Mouse (Mus musculus) embryo, embryonic 11.5 days (tissue): ENCODE measurements around the gene Card10.

Experiments used
- DNase-seq: peaks from one replicate; pipeline ENCODE4 v3.0.0-alpha.2; 2012; ENCODE audit warnings: low read depth, low spot score

The Card10 gene

DNA sequence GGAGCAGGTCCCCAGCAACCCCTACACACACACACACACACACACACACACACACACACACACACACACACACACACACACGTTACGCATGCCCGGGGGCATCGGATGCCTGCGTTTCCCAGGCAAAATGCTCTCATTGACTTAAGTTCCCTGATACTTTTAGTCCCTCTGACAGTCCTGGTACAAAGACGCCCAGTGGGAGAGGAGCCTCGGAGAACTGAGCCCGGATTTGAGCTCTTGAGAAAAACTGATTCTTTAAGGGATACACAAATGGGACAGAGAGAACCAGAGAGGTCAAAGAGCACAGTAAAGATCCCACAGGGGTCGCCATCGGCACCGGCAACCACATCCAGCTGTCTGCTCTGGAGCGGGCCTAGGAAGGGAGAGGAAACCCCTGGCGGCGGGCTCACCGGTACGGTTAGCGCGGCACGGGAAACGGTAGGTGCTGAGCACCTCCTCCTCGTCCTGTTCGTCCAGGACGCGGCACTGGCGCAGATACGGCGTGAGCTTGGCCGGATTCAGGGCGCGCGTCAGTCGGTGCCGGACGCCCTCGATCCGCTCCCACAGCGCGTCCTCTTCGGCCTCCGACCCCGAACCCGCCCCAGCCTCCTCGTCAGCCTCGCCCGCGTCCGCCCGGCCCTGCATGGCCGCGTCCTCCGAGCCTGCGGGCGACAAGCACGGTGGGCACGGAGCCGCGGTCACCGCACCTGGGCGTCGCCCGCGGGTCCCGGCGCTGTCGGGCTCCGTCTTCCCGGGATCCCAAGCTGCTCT is 686 bp downstream of the Card10 start:
- DNase-seq: no peak

DNA sequence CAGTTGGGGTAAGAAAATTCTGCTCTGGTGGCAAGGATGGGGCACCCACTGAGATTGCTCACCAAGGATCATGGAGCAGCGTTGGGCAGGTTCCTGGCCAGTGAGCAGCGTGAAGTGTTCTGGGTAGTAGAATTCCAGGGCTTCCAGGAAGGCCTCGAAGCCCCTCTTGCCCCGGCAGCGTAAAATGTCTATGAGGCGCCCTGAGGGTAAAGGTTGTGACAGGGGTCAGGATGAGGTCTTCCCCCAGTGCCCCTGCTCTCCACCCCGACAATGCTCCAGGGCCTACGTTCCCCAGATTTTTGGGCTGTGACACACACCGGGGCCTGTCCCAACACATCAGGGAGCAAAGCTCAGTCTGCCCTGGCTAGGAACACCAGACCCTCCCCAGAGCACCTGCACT is 1.3 kb downstream of the Card10 start:
- DNase-seq: no peak

DNA sequence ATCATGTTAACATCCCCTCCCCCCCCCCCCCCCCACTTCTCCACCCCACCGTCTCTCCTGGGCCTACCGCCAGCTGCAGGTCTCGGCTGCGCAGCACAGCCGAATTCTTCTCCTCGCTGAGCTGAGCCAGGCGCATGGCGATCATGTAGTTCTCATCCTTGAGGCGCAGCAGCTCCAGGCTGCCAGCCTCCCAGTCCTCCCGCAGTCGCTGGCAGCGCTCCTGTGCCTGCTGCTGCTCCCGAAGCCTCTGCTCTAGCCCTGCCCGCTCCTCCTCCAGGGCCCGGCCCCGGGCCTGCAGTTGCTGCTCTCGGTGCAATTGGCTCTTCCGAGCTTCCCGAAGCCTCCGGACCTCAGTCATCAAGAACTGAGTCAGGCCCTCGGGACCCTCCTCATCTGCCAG is 3.8 kb downstream of the Card10 start:
- no peak for DNase-seq

DNA sequence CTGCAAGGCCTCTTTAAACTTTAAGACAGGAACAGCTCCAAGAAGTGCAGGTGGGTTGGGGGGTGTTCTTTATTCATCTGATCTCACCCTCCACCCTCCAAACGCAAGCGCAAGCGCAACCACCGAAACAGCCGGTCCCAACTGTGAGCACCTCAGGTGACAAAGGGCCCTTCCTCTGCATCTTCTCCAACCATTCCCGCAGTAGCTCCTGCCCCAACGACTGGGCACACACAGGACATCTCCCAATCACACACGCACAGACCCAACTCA is 5.8 kb downstream of the Card10 start:
- DNase-seq: no peak

DNA sequence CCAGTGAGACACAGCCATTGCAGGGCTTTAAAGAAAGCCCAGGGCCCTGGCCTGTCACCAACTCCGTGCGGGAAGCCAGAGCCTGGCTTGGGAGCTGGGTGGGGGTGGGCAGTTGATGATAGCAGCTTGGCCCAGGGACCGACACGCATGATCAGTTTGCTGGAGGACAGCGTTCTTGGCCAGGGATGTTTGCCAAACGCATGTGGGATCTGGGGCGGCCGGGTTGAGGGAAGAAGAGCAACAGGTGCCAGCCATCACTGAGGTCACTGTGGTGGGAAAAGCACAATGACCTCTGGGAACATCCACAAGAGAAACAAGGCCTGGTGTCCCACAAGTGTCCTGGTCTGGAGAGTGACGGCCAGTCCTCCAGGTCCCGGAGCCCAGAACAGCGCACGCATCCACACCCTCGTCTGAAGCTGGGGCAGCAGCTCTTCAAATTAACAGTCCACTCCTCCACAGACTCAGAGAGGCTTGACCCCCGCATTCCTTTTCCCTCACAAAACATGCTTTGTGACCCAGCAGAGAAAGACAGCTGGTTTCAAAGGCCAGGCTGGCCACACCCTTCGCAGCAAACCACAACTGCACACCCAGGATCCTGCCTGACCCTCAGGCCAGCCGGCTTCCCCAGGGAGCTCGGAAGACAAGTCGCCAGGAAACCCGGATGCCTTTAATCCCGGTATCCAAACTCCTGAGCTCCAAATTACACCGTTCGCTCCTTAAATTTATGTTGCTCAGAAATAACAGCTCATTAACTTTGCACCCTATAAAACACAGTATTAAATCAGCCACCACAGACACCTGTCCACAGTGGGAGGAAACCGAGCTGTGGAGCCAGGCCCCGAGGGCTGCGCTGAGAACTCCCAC is 6.4 kb downstream of the Card10 start:
- DNase-seq: no peak

DNA sequence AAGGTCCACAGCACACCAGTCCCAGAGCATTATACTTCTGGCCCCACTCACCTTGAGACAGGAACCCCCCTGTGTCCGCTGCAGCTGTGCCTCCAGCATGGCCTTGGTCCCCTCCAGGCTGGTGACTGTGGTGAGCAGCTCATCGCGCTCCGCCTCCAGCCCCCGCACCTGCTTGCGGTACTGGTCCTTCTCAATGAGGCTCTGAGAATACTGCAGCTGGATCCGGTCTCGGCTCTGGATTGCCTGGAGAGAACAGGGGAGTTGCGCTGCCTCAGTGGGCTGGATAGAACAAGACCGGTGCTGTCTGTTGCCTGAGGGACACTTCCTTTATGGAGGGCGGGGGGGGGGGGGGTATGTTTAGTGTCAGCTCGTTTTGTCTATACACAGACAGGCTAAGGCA is 11.9 kb downstream of the Card10 start:
- no peak for DNase-seq

DNA sequence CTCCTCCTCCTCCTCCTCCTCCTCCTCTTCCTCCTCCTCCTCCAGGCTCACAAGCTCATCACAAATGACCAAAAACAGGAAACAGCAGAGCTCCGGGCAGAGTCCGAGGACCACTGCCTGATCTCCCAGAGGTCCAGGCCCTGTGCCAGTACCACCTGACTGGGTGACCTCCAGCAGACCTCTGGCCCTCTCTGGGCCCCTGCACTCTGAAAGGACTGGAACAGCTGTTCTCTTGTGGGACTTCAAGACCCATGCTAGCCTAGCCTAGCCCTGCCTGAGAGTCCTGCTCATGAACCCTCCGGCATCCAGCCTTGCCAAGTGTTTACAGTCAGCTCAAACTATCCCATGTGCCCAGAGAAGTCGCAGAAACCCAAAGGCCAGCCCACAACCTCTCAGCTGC is 12.4 kb downstream of the Card10 start:
- no peak for DNase-seq

DNA sequence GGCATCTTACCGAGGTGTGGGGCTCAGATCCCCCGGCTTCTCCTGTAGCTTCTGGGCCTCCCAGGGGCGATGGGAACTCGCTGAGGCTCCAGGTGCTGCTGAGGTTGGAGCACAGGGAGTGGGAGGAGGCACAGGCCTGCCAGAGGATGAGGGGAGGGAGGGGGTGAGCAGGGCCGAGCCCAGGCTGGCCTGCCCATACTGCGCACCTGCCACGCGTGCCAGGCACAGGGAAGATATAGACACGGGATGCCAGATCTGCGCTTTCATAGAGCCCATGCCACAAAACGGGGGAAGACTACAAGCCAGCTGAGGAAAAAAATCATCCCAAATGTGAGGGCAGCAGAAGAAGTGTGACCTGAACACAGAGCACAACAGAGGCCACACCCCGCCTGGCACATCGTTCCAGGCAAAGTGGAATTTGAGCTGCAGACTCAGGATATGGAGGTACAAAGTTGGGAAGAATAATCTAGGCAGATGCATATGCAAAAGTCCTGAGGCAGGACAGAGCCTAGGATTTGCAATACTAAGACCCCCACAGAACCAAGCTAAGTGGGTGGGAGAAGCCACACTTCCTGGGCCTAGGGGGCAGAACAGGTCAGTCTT is 13.0 kb downstream of the Card10 start:
- no peak for DNase-seq

DNA sequence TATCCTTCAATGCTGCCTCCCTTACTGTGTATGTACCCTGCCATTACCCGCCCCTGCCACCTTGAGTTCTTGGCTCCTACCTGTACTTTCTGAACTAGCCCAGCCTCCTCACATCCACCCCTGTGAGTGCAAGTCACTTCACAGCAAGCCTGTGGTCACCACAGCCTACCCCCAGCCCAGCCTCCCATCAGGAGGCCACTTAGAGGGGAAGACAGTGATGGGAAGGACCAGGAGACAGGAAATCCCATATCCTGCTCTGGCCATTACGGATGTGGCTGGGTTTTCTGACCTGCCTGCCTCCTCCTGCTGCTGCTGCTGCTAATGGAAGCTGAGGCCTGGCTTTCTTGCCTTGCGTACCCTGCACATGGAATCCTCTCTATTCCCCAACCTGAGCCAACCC is 14.8 kb downstream of the Card10 start:
- no peak for DNase-seq

DNA sequence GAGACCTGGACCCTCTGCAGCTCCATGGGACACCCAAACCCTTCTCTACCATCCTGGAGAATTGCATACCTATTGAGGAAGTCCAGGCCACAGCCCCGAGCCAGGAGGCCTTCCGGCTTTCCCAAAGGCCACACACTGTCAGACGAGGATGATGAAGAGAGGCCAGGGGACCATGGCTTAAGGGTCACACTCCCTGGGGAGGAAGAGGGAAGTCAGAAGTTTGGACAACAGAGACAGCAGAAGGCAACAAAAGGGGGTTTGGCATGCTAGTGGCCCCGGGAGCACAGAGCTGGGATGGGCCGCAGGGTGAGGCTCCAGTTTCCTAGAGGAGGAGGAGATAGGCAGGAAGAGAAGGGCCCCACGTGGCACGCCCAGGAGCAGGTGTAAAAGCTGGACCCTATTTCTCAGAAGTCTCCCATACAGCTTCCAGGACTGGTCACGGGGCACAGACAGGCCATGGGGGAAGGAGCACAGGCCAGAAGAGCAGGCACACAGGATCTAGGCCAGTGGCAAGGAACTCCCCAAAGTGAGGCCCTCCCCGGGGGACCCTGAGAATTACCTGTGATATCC is 15.5 kb downstream of the Card10 start:
- no peak for DNase-seq

DNA sequence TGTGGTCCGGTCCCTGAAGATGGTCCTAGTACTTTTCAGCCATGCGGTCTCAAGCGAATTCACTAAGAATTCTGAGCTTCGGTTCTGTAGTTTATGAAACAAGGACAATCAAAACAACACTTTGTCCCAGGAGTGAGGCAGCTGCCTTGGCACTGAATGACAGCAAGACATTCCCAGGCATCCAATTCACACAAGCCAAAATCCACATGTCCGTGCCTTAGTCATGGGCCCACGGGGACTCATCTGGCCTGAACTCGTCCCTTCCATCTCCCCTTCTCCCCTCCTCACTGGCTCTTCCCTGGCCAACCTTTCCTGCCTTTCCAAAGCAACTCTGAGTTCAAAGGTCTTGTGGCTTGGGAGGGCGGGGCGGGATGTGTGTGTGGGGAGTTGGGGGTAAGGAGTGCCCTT is 16.4 kb downstream of the Card10 start:
- no peak for DNase-seq

DNA sequence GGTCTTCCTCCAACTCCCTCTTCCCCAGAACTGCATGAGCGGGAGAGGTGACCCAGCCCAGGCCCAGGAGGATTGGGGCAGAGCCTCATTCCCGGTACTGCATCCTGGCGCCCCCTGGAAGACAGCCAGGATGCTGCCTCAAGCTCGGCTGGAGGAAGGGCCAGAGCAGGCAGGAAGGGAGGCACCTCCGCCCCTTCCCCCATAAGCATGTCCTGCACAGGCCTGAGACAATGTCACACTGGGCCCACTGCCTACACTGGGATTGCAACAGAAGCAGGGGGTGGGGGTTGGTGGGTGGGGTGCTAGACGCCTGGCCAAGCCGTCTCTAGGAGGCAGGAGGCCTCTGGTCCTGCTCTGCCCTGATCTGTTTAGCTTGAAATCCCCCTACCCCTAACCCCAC is 16.9 kb downstream of the Card10 start:
- no peak for DNase-seq

DNA sequence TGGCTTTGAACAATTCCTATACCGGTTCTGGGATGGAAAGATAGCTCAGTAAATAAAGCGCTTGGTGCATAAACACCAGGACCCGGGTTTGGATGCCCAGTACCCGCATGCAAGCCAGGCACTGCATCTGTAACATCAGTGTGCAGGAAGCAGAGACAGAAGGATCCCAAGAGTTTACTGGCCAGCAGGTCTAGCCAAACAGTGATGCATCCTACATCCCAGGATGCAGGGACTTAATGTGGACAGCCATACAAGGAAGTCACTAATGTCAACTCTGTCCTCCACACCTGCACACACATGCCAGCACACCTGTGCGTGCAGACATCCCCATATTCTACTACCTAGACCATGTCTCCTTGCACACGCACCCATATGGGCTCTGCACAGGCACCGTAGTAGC is 17.6 kb downstream of the Card10 start:
- DNase-seq: no peak

DNA sequence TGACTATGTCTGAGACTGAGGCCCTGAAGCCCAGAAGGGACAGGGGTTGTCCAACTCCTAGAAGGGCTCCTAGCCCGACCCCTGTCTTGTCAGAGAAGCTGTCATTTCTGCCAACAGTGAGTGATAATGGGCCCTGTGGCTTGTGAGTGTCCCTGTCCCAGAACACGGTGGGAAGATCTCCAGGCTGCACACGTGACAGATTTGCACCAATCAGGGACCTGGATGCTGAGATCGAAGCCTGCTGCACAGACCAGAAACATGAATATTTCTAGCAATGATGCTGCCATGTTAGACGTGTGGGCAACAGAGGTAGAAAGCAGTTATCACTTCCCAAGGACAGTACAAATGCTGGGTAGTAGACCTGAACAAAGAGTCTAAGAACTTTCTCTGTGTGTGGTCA is 18.3 kb downstream of the Card10 start:
- DNase-seq: no peak

DNA sequence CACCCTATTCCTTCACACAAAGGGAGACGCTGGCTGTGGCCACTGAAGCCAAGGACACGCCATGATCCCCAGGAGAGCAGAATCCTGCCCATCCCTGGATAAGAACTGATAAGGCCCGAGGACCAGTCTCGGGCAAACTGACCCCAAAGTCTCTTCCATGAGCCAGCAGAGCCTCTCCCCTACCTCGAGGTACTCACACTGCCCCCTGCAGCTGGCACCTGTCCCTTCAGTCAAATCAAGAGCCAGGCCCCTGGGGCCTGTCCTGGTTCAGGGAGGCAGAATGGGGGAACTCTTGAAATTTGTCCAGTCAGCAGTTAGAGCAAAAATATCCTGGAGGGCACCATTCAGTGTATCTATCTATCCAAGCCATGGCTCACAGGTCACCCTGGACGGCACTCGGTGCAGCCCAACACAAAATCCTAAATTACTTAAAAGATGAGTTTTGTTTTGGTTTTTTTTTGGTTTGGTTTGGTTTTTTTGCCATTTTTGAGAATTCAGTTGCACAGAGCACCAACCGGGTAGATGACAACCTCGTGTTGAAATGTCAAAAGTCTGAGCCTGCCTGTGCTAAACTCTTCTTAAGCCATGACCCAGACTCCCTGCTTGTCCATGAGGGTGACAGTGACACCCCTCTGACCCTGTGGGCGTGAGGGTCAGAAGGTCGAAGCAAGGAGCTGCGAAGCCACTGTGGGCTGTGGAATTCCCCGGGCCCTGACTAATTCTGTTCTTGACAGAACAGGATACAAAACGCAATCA is 20.3 kb downstream of the Card10 start:
- no peak for DNase-seq

DNA sequence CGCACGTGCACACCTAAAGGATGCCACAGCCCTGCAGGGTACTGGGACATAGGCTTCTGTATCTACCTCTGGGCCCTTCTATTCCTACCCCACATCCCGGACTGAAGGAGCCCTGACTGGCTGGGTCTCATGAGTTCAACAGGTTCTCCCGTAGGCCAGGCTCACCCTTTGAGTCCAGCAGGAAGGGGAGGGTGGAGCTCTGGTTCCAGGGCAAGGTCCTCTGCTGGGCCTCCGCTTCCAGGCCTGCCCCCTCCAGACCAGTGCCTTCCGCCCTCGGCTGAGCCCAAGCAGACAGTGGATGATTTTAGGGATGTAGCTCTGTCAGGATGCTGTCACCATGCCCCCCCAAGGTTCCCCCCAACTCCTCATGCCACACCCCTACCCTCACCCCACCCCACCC is 21.9 kb downstream of the Card10 start:
- no peak for DNase-seq

DNA sequence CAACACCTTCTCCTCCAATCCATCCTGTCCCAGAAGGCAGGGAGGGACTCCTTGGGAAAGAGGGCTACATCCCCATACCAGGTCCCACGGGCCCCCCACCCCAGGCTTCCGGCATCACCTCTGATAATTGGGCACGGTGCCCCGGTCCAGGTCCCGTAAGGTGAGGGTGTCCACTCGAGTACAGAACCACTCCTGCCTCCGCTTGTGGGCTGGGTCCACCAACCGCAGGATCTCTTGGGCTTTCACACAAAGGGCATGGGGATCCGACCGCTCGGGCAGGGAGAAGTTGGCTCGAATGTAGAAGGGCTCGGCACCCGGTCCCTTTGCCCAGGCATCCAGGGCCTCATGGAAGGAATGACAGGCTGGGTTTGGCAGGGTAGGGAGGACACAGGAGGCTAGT is 22.5 kb downstream of the Card10 start:
- no peak for DNase-seq

DNA sequence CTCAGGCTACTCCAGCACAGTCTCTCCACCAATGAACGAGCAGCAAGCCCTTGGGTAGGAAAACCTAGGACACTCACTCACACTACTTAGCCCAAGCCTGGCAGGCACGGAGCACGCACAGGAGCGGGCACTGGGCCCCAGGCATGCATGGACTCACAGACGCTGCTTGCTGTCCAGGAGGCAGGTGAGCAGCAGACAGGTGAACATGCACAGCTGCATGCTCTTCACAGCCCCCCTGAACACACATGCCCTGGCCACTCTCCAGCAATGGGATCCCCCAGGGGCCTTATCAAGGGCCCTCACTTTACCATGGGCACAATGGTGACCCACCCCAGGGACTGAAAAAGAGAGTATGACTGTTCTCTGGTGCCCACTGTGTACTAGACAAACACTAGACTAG is 23.2 kb downstream of the Card10 start:
- no peak for DNase-seq

DNA sequence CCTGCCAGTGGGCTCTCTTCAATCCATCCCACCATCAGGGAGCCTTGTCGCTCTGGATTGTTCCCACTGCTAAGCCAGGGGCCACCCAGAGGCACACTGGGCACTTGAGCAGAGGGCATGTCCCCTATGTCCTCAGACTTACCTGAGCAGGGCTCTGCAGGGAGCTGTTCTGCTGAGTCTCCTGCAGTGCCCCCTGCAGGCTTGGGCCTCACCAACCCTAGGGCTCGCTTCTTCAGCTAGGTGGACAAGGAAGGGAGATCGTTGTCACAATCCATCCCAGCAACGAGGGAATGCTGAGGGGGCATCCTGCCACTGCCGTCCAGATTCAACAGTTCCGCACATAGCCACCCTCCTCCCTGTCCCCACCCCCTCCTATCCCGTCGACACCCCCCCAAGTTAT is 23.6 kb downstream of the Card10 start:
- no peak for DNase-seq

DNA sequence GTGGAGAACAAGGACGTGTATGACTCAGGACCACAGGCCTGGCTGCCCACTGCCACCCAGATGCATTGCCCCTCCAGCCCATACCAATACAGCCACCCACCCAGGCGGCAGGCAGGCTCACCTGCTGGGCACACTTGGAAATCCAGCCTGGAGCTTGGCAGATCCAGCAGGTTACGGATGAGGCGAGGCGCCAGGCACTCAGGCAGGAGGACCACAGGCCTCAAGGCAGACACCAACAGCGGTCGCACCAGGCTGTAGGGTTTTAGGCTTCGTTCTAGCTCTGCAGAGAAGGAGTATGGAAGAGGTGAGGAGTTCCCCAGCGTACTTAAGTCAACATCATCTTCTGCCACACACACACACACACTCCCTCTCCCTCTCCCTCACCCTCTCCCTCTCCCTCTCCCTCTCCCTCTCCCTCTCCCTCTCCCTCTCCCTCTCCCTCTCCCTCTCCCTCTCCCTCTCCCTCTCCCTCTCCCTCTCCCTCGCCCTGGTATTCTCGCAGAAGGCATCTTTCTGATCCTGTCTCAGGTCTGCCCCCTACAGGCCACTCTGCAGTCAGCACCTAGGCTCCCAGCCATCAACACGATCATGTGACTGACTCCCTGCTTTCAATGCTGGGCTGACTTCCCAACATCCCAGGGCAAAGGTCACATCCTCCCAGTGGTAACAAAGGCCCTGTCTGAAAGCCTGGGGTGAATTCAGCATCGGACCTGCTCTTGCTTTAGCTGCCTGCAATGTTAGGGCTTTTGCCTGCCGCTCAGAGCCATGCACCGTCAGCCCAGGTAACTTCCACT is 24.6 kb downstream of the Card10 start:
- DNase-seq: peak; percentile 75

DNA sequence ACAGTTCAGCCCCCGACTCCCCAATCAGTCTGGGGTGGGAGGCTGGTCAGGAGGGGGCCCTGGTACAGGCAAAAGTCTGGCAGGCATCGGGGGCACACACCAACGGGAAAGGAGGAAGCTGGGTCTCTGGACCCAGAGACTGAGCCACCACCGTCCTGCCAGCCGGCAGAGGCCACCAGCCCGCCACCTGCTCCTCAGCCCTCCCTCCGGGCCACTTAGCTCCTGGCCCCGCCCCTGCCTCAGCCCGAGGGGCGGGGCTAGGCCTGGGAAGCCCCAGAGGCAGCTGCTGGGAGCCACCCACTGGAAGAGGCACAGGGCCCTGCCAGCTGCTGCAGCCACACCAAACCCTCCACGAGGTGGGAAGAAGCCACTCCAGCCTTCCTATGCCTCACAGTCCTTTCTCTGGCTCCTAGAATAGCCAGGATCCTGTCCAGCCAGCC is 29.5 kb downstream of the Card10 start, which contains the start of gene Mfng:
Mfng (minus strand) TSS at position 186 of the 440 bp plus-strand sequence.
- peak; percentile 48 for DNase-seq
